Mouse (Mus musculus): ENCODE measurements at regions not wholly inside any gene's neighbourhood (a gene's known extent, or its start where the extent isn't known, plus 50 kb on each side); places are given as distances from the start of the nearest gene placed in this dataset.

- DNase-seq: no peak
Observed at GRCm38 (mm10) chr14:58180724-58181123, 110.4 kb downstream of the Fgf9 start.

- DNase-seq: no peak
Observed at GRCm38 (mm10) chr14:58175651-58176363, 105.5 kb downstream of the Fgf9 start.

GRCm38 (mm10) chr14:58174512-58174911 lies 104.2 kb downstream of the Fgf9 start:
- DNase-seq: no peak

- no peak for DNase-seq
Observed at GRCm38 (mm10) chr14:58168920-58169319, 98.6 kb downstream of the Fgf9 start.
